ENCODE assay signal across 8 mouse cellular contexts in genomic region chr1:75248041-75248772, GRCm38 (mm10). TPM values are rescaled to one million over a fixed set of nuclear protein-coding genes. Genes with fewer than 3 reads are reported as not detected.
DNase-seq lines count a peak whose midpoint lies in the region; TF ChIP-seq lines count a peak whose summit lies in the region.

No protein-coding gene starts in this region.

- peak; percentile 19 for DNase-seq in kidney, adult 2 months
- DNase-seq in kidney, postnatal 14 days = no peak
- peak; percentile 76 for DNase-seq in MN1 (ENCODE audit: low spot score)
- peak; percentile 62 to 66 for DNase-seq in cerebellum, postnatal 36 days
- peak; percentile 82 for DNase-seq in heart, postnatal 4 days
- peak; percentile 55 for DNase-seq in lung, postnatal 36 days
- DNase-seq in spleen, postnatal 4 days (ENCODE audit: low spot score in 2 of 2) = no peak
- no peak for DNase-seq in ovary, postnatal 14 days (ENCODE audit: low spot score)

- no peak overlapping the region for H3K4me3 ChIP-seq in kidney, adult 2 months (ENCODE audit: insufficient read depth, low read depth, low read length)

- no peak for TF ChIP-seq CTCF in kidney, adult 2 months (conservative IDR thresholded peaks at IDR 0.05; ENCODE audit: insufficient read depth, insufficient read length, low read depth, low read length)

- no peak for TF ChIP-seq POLR2A in kidney, adult 2 months (IDR thresholded peaks at IDR 0.05; ENCODE audit: low read depth, low read length)

- H3K27me3 ChIP-seq in kidney, adult 2 months (replicated peaks; ENCODE audit: control insufficient read depth, insufficient read depth, low read length) = no peaks in the 10 kb centered on the region

- no peaks in the 10 kb centered on the region for H3K4me1 ChIP-seq in kidney, adult 2 months (ENCODE audit: control insufficient read depth, insufficient read depth, low read length)

- no peak overlapping the region for H3K27ac ChIP-seq in kidney, adult 2 months (ENCODE audit: insufficient read depth, low read depth, low read length)

- 49% methylated on average over 9 of the region's 9 CpGs for WGBS in kidney, adult 2 months

- H3K36me3 ChIP-seq in kidney, adult 2 months (ENCODE audit: control insufficient read depth, insufficient read depth, low read length) = no peaks in the 10 kb centered on the region

RNA-seq across cellular contexts. Expression of gene Dnajb2, which starts 12.0 kb away (rescaled TPM):
- polyA plus RNA-seq in kidney, adult 2 months (2012; rRNA removed) = 41.1 and 42.6 TPM in 2 replicates
- 10 to 100 TPM; 46.4 to 49.2 TPM for total RNA-seq in heart, postnatal 4 days (2021)

RNA-seq across cellular contexts. Expression of gene Ptprn, which starts 16.1 kb away (rescaled TPM):
- polyA plus RNA-seq in kidney, adult 2 months (2012; rRNA removed) = 0.53 and 0.81 TPM in 2 replicates
- under 1 TPM; 0.41 to 0.43 TPM for total RNA-seq in heart, postnatal 4 days (2021)

RNA-seq across cellular contexts. Expression of gene A630095N17Rik, which starts 16.3 kb away (rescaled TPM):
- polyA plus RNA-seq in kidney, adult 2 months (2012; rRNA removed) = not detected in 2 replicates
- total RNA-seq in heart, postnatal 4 days (2021) = not detected

RNA-seq across cellular contexts. Expression of gene Tuba4a, which starts 28.5 kb away (rescaled TPM):
- 213 and 301 TPM in 2 replicates for polyA plus RNA-seq in kidney, adult 2 months (2012; rRNA removed)
- total RNA-seq in heart, postnatal 4 days (2021) = 100 to 1,000 TPM; 371 to 462 TPM

RNA-seq across cellular contexts. Expression of gene Resp18, which starts 30.0 kb away (rescaled TPM):
- polyA plus RNA-seq in kidney, adult 2 months (2012; rRNA removed) = 0.24 and 0.41 TPM in 2 replicates
- not detected for total RNA-seq in heart, postnatal 4 days (2021)

Comparison
In these comparisons a context has a peak if more than half of its experiments do, and no peak if none do; other contexts are left out.
1. DNase-seq: peak in kidney, adult 2 months (single experiment), MN1 (single experiment), cerebellum, postnatal 36 days (2 of 2), heart, postnatal 4 days (single experiment) and lung, postnatal 36 days (single experiment); none in kidney, postnatal 14 days (single experiment), spleen, postnatal 4 days (0 of 2) and ovary, postnatal 14 days (single experiment).